Mouse (Mus musculus): Measurements from ENCODE around the gene Iqschfp.

The Iqschfp gene

DNA sequence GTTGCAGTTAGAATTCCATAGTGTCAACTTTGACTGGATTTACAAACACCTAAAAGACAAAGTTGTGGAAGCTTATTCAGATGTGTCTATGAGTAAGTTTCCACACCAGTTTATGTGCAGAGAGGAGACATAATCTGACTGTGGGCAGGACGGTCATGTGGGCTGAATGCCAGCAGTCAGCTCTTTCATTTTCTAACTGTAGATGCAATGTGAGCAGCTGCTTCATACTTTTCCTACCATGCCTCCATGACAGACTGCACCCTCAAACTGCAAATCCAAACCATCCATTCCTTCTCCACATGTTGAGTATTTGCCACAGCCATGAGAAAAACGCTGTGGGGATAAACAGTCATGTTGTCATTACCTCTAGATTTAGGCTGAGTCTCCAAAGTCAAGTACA is 528.9 kb downstream of the Iqschfp start:
- DNase-seq (ENCODE audit: inconsistent age in 2 of 2, low spot score in 1 of 2): no peak

DNA sequence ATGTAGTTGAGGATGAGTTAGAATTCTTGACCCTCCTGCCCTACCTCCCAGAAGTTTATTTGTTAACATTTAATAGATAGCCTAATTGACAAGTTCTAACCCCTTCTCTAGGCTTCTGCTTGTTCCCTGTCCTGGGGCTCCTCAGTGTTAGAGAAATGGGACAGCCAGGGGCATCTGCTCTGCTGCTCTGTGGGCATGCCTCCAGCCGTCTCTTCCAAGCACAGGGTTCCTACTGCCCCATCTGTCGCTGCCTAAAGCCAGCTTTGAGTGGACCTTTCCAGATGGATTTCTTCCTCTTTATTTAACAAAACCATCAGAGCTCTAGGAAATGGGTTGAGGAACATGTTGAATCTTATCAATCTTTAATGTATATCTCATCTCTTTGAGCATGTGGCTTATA is 529.8 kb downstream of the Iqschfp start:
- no peak for DNase-seq (ENCODE audit: inconsistent age in 2 of 2, low spot score in 1 of 2)

DNA sequence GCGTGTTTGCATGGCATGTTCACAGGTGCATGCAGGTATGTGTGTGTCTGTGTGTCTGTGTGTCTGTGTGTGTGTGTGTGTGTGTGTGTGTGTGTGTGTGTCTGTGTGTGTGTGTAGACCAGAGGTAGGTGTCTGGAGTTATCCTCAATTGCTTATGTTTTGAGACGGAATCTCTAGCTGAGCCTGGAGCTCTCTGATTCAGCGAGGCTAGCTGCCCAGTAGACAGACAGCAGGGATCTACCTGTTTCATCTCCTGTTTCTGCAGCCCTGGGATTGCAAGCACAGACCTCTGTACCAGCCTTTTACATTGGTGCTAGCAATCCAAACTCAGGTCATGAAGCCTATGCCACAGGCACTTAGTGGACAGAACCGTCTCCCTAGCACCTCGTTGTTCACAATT is 536.0 kb downstream of the Iqschfp start:
- DNase-seq (ENCODE audit: inconsistent age in 2 of 2, low spot score in 1 of 2): no peak

DNA sequence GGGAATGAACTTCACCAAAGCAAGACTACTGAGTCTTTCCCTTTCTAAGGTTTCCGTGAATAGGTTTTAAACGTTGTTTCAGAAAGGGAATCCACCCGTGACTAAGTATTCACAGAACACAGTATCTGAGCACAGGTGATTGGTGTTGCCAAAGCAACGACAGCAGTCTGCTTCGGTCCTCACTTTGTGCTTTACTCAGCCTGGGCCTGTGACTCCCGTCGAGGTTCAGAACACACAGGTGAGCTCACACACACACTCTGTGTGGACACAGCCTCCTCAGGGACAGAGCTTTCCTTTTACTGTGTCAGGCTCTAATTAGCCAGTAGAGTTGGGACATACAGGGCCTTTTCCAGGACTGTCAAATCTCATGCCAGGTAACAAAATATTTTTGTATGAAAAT is 542.4 kb downstream of the Iqschfp start:
- no peak for DNase-seq (ENCODE audit: inconsistent age in 2 of 2, low spot score in 1 of 2)

DNA sequence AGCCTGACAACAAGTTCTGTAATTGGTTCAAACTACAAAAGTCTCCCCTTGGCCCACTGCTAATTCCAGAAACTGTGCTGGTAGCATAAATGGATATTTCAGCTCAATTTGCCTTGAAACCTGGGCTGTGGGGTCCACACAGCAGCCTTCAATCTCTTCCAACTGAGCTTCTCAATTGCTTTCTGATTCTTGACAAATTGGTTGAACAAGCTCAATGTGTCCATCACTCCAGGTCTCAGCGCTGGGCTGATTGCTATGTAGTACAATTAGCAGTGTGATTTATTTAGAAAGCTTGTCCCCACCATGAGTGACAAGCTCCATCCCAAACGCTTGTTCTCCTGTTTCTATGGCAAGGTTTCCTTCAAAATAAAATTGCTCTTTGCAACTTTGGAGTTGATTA is 542.9 kb downstream of the Iqschfp start:
- no peak for DNase-seq (ENCODE audit: inconsistent age in 2 of 2, low spot score in 1 of 2)

DNA sequence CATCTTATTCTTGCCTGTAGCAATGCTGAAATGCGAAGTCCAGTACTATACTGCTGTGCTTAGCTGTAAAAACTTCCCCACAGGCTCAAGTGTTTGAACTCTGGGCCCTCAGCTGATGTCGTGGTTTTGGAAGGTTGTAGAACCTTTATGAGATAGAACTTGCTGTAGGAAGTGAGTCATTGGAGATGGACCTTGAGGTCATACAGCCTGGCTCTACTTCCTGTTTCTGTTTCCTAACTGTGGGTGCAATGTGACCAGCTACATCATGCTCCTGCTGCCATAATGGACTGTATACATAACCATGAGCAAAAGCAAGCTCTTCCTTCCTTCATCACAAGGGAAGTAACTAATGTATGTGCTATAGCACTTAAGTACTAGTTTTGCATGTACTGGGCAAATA is 556.4 kb downstream of the Iqschfp start:
- DNase-seq (ENCODE audit: inconsistent age in 2 of 2, low spot score in 1 of 2): no peak

DNA sequence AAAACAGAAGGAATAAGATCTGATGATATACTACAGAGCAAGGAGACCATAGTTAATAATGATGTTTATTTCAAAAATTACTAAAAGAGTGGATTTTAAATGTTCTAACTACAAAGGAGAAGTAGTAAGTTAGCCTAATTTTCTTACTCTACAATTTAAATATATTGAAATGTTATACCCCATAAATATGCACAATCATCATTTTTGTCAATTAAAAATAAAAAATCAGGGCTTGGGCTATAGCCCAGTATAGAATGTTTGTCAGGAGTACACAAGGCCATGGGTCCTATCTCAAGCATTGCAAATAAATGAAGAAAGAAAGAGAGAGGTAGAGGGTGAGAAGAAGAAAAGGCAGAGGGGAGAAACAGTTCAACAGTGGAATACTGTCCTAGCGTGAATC is 559.6 kb downstream of the Iqschfp start:
- no peak for DNase-seq (ENCODE audit: inconsistent age in 2 of 2, low spot score in 1 of 2)

DNA sequence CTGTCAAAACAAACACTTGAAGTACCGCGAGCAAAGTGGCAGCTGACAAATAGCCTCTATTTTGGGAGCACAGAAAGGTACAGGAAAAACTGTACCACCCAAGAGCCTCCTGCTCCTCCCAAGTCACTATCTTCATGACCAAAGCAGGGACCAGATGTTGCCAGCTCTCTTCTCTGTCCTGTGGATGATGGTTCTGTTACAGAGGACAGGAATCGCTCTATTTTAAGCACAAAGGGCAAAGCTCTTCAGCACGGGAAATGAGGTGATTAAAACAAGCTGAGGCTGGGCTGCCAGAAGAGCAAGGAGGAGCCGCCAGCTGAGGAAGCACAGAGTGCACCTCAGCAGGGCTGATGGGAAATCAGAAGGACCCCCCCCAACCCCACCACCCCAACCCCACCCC is 561.2 kb downstream of the Iqschfp start:
- DNase-seq (ENCODE audit: inconsistent age in 2 of 2, low spot score in 1 of 2): peak in 1 of 2 experiments; percentile 38

DNA sequence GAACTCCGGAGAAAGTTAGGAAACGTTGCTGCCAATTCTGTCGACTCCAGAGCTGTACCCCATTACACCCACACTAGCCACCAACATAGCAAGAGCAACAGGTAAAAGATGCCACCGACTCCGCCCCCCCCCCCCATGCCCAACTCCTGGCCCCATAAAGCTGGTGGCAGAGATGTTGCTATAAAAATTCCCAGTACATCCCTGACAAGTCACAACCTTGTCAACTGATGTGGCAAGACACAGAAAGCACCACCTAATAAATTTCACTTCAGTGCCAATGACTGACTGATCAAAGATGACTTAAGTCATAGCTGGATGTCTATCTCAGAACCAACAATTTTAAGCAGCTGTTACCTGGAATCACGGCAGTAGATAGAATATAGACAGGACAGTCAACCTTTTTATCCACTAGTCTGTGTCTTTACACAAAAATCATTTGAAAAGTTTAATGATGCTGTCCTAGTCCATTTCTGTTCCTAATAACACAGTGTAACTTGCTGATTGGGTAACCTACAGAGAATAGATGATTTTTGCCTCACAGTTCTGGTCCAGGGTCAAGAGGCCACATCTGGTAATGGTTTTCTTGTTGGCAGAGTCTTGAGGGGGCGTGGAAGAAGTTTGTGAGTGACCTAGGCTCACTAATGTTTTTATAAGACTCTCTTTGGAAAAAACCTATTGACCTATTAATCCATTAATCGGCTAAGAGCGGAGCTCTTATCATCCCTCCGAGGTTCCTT is 561.9 kb downstream of the Iqschfp start:
- no peak for DNase-seq (ENCODE audit: inconsistent age in 2 of 2, low spot score in 1 of 2)

DNA sequence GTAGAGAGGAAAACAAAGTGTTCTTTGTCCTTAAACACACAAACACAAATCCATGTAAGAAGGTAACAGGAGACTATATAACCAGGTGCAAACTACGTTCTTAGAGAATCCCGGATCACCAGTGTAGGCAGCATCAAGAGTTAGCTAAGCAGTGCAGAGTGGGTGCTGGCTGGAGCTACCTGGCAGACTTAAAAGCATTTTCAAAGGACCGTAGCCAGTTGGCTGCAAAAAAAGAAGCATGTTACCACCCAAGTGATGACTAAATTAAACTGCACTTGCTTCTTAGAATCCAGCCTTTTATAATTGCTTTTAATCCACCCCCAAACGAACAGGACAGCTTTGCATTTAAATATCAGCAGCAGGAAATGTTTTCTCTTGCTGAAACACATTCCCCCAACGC is 574.6 kb downstream of the Iqschfp start:
- no peak for DNase-seq (ENCODE audit: inconsistent age in 2 of 2, low spot score in 1 of 2)

DNA sequence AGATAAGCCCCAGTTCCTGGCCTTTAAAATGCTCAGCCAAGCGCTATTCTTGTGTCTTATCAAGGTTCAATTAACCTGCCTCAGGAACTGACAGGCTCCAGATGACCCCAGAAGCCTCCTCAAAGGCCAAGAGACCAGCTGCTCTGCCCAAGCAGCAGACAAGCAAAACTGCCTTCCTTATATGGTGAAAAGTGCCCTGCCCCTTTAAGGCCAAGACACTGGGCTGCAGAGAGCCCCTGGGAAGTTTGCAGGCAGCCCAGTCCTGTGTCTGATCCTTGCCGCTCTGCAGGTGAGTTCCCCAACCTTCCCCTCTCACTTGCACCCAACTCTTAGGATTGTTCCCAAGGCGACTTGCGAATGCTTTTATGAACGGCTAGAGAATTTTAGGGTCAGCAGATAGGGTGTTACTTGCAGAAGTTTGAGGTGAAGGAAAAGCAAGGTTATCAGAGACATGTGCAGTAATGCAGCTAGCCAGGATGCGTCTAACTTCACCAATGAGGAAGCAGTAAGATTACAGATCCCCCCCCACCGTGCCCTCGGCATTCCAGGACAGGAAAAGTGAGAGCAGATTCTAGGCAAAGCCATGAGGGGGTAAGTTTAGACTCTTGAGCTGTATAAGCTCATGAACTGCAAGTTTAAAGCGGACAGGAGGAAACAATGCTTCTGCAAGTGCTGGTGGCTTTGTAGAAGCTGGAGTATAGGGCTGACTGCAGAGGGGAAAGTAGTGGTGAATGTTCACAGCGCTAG is 576.1 kb downstream of the Iqschfp start:
- peak in 1 of 2 experiments; percentile 24 for DNase-seq (ENCODE audit: inconsistent age in 2 of 2, low spot score in 1 of 2)

DNA sequence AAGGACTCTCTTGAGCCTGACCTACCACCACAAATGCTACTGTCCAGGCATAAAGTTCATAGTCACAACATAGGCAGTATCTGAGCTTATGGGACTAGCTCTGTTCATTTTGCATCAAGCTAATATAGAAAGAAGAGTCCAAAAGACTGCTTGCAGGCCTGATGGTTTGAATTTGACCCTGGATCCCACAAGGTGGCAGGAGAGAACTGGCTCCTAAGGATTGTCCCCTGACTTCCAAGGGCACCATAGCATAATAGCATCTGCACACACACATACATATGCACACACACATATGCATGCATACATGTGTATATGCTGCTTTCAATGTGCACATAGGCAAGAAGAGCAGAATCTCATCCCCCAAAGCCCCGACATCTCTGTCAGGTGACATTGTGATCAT is 577.6 kb downstream of the Iqschfp start:
- peak in 1 of 2 experiments; percentile 23 for DNase-seq (ENCODE audit: inconsistent age in 2 of 2, low spot score in 1 of 2)

DNA sequence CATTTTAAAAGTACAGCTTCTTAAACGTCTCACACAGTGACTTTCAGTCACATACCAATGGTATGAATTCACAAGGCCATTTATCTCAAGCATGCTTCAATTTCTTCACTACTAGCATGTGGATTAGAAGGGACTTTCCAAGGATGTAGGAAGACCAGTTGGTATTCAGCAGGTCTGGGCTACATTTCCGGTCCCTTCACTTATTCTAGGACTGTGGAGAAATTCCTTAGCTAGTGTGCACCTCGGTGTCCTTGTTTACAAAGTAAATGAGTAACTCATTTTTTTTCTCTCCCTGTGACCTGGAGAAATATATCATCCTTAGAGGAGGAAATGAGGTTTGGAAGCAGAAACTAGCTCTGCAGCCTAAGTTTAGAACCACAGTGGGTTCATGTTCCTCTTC is 578.0 kb downstream of the Iqschfp start:
- peak in 1 of 2 experiments; percentile 22 for DNase-seq (ENCODE audit: inconsistent age in 2 of 2, low spot score in 1 of 2)

DNA sequence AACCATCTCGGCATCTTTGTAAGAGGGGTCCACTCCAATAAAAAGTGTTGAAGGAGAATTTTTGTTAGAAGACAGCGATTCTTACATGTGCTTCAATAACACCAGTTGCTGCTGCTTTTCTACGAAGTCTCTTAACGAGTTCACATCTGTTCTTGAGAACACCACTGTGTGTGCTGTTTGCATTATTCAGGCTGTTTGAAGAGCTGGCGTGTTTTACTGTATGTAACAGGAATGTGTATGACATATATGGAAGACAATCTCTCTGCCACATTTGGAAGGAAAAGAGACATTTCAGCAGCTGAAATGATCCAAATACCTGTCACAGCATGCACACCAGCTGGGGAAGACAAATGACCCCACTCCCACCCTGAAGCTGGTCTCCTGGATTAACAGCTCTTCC is 578.6 kb downstream of the Iqschfp start:
- DNase-seq (ENCODE audit: inconsistent age in 2 of 2, low spot score in 1 of 2): no peak

DNA sequence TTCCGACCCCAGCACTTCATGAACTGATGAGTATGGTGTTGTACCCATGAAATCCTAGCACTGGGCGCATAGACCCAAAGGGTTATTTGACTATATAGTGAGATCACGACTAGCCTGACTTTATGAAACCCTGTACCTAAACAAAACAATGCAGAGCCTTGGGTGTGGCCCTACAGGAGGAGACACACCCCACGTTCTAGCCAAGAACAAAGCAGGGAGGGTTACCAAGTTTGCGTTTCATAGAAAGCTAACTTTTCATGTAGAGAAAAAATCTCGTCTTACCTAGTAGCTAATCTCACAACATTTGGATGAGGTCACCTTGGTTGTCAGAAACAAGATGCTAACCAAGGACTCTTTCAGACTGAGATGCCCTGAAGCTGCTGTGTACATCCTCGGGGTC is 584.3 kb downstream of the Iqschfp start:
- DNase-seq (ENCODE audit: inconsistent age in 2 of 2, low spot score in 1 of 2): no peak

DNA sequence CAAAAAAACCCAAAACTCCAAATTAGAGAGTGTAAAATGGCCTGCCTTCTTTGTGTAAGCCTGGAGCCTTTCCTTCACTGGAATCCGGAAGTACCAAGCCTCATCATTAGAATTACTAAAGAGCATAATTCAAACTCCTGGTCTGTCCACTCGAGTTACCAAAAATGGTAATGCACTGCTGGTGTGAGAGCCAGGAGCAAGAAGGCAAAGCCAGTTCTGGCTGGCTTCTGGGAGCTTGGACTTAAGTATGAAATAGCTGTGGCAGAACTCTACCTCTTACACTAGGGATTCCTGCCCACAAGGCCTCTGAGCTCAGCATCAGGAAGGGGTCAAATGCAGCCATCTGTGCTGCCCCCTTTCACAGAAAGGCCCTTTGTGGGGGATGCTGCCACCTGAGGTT is 585.4 kb downstream of the Iqschfp start:
- no peak for DNase-seq (ENCODE audit: inconsistent age in 2 of 2, low spot score in 1 of 2)

DNA sequence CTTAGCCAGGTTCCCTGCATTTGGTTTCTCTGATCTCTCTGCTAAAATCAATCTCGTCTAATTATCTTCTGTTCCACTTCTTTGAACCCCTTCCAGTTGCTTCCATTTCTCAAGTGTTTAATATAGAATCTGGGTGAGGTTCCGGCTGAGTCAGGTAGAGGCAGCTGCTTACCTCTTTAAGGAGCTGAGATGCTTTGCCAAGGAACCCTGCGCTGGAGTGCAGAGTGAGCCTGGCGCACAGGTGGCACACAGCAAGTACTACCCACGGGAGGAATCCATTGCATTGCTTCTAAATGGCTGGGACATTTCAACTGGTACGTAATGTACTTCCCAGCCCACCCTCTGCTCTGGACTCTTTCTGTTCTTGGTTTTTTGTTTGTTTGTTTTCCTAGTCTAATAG is 587.2 kb downstream of the Iqschfp start:
- no peak for DNase-seq (ENCODE audit: inconsistent age in 2 of 2, low spot score in 1 of 2)

DNA sequence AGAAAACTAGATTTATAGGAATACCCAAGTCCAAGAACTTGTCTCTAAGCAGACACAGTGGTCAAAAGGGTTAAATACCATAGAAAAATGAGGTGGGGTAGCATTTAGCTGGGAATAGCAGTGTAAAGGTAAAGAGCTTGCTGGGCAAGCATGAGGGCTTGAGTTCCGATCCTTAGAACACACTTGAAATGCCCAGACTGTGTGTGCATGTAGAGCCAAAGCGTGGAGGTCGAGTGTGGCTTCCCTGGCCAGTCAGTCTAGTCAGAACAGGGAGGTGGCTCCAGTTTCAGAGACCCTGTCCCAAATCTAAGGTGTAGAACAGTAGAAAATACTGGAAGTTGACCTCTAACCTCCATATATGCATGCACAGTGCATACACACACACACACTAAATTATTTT is 591.5 kb downstream of the Iqschfp start:
- DNase-seq (ENCODE audit: inconsistent age in 2 of 2, low spot score in 1 of 2): no peak

DNA sequence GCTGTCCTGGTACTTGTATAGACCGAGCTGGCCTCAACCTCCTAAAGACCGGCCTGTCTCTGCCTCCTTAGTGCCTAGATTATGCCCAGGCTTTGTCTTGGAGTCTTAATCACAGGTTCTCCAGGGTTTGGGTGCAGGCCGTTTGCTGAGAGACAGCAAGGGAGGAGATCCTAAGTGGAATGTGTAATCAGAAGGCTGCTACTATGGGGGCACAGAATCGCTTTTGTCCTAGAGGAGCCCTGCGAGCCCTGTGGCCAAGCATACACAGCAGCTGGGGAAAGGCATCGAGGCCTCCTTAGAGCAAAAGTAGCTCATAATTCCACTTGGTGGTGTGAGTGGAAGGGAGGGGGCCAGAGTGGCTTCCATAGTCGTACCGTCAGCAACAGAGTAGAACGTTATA is 592.0 kb downstream of the Iqschfp start:
- DNase-seq (ENCODE audit: inconsistent age in 2 of 2, low spot score in 1 of 2): no peak

DNA sequence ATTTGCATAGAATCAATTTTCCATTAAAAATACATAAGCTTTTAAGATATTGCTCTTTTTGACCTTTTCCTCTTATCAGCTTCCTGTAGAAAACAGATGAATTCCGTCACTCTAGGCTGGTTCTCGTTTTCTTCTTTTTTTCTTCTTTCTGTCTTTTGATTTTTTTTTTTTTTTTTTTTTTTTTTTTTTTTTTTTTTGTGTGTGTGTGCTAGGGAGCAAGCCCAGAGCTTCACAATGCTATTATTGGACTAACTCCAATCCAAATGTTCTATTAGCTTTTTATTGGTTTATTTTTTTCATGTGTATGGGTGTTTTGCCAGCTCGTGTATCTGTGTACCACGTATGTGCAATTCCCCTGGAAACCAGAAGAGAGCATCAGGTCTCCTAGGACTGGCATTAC is 592.5 kb downstream of the Iqschfp start:
- DNase-seq (ENCODE audit: inconsistent age in 2 of 2, low spot score in 1 of 2): no peak

DNA sequence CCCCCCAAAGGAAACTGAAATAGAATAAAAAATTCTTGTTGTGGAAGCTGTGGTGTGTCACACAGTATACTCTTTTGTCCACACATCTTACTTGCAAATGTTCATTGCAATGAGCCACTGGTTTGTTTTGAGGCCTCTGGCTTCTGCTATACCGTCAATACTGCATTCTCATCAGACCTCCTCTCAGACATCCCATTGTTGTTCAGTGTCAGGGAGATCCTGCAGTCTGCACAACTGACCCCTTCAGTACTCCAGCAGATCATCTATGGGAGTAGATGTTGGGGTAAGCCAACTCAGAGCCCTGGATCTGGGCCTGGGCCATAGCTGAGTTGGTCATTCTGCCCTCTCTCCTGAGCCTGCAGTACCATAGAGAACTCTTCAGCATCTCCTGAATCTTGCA is 595.6 kb downstream of the Iqschfp start:
- DNase-seq (ENCODE audit: inconsistent age in 2 of 2, low spot score in 1 of 2): no peak

DNA sequence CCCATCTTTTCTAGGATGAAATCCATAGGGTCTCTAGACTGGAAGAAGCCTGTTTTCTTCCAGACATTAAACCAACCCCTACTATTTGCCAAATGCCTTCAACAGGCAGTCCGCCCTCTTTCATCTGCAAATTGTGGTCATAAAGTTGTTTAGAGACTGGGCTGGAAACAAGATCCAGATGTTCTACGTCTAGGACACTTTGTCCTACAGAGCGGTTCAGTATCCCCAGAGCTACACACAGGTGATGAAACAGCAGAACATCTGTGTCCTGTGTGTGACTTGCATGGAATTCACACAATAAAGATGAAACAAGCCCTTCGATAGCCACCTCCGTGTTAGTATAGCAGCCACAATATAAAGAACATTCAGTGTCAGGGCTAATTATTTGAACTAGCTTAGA is 596.3 kb downstream of the Iqschfp start:
- DNase-seq (ENCODE audit: inconsistent age in 2 of 2, low spot score in 1 of 2): no peak

DNA sequence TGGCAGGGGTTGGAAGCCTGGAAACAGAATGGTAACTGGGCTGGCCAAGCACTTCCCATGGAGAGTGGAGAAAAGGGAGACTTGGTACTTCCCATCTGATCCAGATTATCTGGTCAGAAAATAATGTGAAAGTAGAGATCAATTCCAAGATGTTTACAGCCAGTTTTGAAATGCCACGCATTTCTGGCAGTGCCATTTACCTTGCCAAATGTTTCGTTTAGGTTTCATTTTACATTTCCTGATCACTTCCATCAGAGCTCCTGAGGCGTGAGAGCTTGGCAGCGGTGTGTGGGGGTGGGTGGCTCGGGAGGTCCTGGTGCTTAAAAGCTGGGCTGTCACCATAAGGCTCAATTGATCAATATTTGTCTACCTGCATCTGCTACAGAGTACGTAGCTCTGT is 599.5 kb downstream of the Iqschfp start:
- no peak for DNase-seq (ENCODE audit: inconsistent age in 2 of 2, low spot score in 1 of 2)
